Mouse (Mus musculus): ENCODE data around the gene H2-K1.

DNA sequence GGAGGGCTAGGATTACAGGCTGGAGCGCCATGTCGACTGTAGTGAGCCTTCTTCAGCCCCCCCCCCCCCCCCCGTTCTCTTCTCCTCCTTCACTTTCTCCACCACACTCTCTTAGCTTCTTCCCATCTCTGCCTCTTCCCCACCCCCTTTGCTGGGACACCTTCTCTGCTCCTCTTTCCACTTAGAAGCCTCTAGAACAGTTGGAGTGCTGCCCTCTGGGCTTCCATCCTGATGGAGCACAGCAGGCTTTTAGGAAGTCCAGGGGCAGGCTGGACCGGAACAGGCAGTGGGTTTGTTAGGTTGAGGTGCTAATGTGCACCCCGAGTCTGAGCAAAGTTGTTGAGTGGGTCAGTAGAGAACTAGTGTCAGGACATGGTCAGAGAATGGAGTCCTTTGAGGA is 10.0 kb upstream of the H2-K1 start:
- TF ChIP-seq POLR2A (IDR thresholded peaks at IDR 0.05; ENCODE audit: low read depth, low read length) (no peak), CTCF (IDR thresholded peaks at IDR 0.05; ENCODE audit: borderline replicate concordance, insufficient read depth, low read length) (no peak)

Data from embryonic fibroblast, embryonic 13.5 days (primary cell).